Mouse (Mus musculus) limb, embryonic 12.5 days (tissue): ENCODE results near the gene Cdc42bpa. TPM values are rescaled to one million over a fixed set of nuclear protein-coding genes. Genes with fewer than 3 reads are reported as not detected.

ENCODE experiments used
- ATAC-seq: fragments of 200-750 bp; cut with Nextera tagmentation; 2 replicates; pipeline ENCODE4 v1.8.0; 2017; ENCODE audit warnings: low read depth, moderate TSS enrichment; ENCODE audit not compliant: insufficient number of reproducible peaks, insufficient read depth, low FRiP score, low TSS enrichment
- H3K27ac ChIP-seq: fragments of 300-500 bp; sonication (generic); 2 replicates; pipeline ENCODE4 v1.5.1; 2016; ENCODE audit warnings: mild to moderate bottlenecking, moderate library complexity
- H3K27me3 ChIP-seq: fragments of 300-500 bp; sonication (generic); 2 replicates; pipeline ENCODE4 v1.6.1; 2016; ENCODE audit warnings: mild to moderate bottlenecking, moderate library complexity
- H3K36me3 ChIP-seq: fragments of 300-500 bp; sonication (generic); 2 replicates; pipeline ENCODE4 v1.6.1; 2016; ENCODE audit warnings: mild to moderate bottlenecking, moderate library complexity
- H3K4me1 ChIP-seq: fragments of 300-500 bp; sonication (generic); replicated peaks from 2 replicates; pipeline ENCODE4 v1.6.1; 2016
- H3K4me2 ChIP-seq: fragments of 300-500 bp; sonication (generic); 2 replicates; pipeline ENCODE4 v1.6.1; 2016; ENCODE audit warnings: mild to moderate bottlenecking, moderate library complexity
- H3K4me3 ChIP-seq: fragments of 300-500 bp; sonication (generic); replicated peaks from 2 replicates; pipeline ENCODE4 v1.5.1; 2016; ENCODE audit warnings: mild to moderate bottlenecking
- H3K9ac ChIP-seq: fragments of 300-500 bp; sonication (generic); replicated peaks from 2 replicates; pipeline ENCODE4 v1.6.1; 2016; ENCODE audit warnings: mild to moderate bottlenecking, moderate library complexity
- H3K9me3 ChIP-seq: fragments of 300-500 bp; sonication (generic); 2 replicates; pipeline ENCODE4 v1.6.1; 2016; ENCODE audit warnings: mild to moderate bottlenecking, moderate library complexity
- WGBS: fragments of 180-500 bp; shearing (Covaris S2); methylation state at CpG from one replicate; pipeline ENCODE4 v1.1.7; 2016; 5-methylcytosine and 5-hydroxymethylcytosine counted together
- polyA plus RNA-seq: library from polyadenylated mRNA; unstranded; fragments of >200 nt; fragmentation: Nextera tagmentation; extraction: Ambion mirVana; gene quantifications from 2 replicates; pipeline ENCODE4 v1.2.1, GENCODE M21; 2016

The Cdc42bpa gene
- polyA plus RNA-seq, 1 experiment from 2014 or later, result 18.0 TPM

DNA sequence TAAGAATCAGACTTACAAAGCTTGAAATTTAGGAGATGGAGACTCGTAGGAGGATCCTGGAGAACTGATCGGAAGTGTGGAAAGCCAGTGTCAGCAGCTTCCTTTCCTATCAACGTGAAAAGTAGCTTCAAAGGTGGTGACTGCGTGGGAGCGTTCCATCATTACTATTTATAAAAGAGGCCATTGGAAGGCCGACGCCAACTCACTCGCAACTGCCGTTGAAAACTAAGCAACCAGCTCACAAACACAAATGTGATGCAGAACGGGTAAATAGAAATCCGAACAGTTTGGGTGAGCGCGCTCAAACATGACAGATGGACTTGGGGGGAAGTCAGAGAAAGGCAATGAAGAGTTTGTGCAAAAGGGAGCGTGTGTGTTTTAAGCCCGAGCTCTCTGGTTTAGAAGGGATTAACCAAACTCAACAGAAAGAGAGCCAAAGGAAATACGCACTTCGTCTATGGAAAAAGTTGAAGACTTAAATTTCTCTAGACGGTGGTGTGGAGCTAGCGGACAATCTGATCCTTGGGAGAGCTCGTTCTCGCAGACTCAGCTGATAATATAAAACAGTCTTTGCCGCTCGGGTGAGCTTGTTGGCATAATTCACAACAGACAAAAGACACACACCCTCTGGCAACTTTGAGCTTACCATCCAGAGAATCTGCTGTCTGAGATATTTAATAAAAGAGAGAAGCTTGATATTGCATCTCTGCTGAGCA is 20.0 kb upstream of the Cdc42bpa start:
- Histone ChIP-seq H3K9ac (no peak overlapping the region), H3K27ac (no peak overlapping the region), H3K36me3 (no peaks in the 10 kb centered on the region), H3K4me1 (no peaks in the 10 kb centered on the region), H3K4me3 (no peak overlapping the region), H3K9me3 (no peaks in the 10 kb centered on the region), H3K27me3 (no peaks in the 10 kb centered on the region), H3K4me2 (no peak overlapping the region)
- WGBS, result 84% methylated on average over 23 of the region's 23 CpGs
- ATAC-seq, result no peak

DNA sequence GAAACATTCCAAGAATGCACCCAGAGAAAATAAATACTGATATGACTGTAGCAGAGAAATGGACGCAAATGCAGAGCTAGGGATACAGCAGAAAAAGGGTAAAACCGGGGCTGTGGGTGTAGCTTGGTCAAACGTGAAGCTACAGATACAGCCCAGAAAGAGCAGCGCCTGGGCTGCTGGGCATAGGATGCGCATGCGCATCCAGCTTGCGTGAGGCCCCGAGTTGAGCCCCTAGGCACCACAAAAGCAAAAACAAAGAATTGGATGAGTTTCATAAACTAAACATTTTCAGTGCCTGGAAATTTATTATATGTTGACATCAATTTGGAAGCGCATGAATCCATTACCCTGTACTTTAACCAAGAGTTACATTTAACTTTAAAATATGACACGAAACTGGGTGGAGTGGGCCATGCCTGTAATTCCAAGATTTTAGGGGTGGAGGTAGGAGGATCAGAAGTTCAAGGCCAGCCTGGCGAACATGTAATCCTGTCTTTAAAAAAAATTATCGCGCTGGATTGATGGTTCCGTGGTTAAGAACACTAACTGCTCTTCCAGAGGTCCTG is 19.4 kb upstream of the Cdc42bpa start:
- no peaks in the 10 kb centered on the region for H3K9me3 ChIP-seq
- no peak overlapping the region for H3K9ac ChIP-seq
- no peak for ATAC-seq
- H3K4me2 ChIP-seq, result no peak overlapping the region
- no peak overlapping the region for H3K4me3 ChIP-seq
- 91% methylated on average over 14 of the region's 14 CpGs for WGBS
- H3K27me3 ChIP-seq, result no peaks in the 10 kb centered on the region
- H3K36me3 ChIP-seq, result no peaks in the 10 kb centered on the region
- no peak overlapping the region for H3K27ac ChIP-seq
- H3K4me1 ChIP-seq, result no peaks in the 10 kb centered on the region

DNA sequence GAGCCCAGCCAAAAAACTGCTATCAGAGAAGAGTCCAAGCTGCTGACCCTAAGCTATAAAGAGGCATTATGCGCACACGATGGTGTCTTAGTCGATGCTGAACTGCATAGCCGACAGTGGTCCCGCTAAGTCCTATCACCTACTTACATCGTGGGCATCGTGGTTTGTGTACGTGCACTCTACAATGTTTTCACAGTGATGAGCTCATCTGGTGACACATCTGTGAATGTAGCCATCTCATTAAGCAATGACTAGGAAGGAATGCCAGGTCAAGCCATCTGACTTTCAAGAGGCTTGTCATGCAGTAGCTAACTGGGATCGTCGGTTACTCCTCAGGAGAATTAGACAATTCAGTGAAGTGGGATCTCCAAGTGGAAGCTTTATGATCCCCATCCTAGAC is 15.3 kb upstream of the Cdc42bpa start:
- no peak overlapping the region for H3K27ac ChIP-seq
- no peak overlapping the region for H3K9ac ChIP-seq
- WGBS, result 95% methylated on average over 10 of the region's 10 CpGs
- no peak for ATAC-seq
- no peak overlapping the region for H3K4me2 ChIP-seq
- H3K4me3 ChIP-seq, result no peak overlapping the region
- H3K9me3 ChIP-seq, result no peaks in the 10 kb centered on the region
- no peaks in the 10 kb centered on the region for H3K27me3 ChIP-seq
- H3K36me3 ChIP-seq, result no peaks in the 10 kb centered on the region
- H3K4me1 ChIP-seq, result no peaks in the 10 kb centered on the region

DNA sequence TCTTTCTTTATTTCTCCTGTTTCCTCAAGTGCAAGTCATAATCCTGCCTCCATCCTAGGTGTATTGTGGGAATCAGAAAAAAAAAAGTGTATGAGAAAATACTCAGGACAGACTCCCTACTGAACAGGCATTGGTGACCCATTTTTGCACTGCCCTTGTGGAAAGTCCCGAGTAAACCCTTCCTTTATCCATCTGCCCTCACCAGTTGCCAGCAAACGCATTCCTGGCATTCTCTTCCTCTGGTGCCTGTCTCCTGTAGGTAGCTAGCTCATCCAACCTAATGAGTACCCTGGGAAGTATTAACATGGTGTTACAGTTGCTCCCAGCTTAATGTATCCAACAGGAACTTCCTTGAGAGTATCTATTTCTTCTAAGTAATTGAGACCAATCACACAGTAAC is 13.7 kb upstream of the Cdc42bpa start:
- Histone ChIP-seq H3K9ac (no peak overlapping the region), H3K9me3 (no peaks in the 10 kb centered on the region), H3K36me3 (no peaks in the 10 kb centered on the region), H3K4me2 (no peak overlapping the region), H3K4me1 (no peaks in the 10 kb centered on the region), H3K27ac (no peak overlapping the region), H3K27me3 (no peaks in the 10 kb centered on the region), H3K4me3 (no peak overlapping the region)
- no peak for ATAC-seq
- 50% methylated on average over 2 of the region's 2 CpGs for WGBS

DNA sequence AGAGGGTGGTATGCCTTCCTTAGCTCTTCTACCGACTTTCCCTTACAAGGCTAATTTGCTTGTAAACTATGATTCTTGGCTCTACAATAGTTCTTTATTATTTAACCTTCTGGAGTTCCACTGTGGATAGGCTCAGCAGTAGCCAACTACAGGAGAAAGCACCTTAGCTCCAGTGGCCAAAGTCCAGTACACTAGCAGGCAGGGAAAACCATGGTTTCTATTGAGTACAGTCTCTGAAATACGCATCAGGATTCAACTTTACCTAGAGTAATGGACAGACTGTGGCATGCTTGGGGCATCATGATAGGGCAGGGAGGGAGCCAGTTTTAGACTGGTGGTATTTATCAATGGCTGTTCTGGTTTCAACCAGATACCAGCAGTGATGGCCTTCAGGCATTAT is 12.6 kb upstream of the Cdc42bpa start:
- Histone ChIP-seq H3K9me3 (no peaks in the 10 kb centered on the region), H3K9ac (no peak overlapping the region), H3K27ac (no peak overlapping the region), H3K4me3 (no peak overlapping the region), H3K4me1 (no peaks in the 10 kb centered on the region), H3K36me3 (no peaks in the 10 kb centered on the region), H3K4me2 (no peak overlapping the region), H3K27me3 (no peaks in the 10 kb centered on the region)
- 86% methylated on average over 2 of the region's 2 CpGs for whole genome bisulfite sequencing
- ATAC-seq, result no peak

DNA sequence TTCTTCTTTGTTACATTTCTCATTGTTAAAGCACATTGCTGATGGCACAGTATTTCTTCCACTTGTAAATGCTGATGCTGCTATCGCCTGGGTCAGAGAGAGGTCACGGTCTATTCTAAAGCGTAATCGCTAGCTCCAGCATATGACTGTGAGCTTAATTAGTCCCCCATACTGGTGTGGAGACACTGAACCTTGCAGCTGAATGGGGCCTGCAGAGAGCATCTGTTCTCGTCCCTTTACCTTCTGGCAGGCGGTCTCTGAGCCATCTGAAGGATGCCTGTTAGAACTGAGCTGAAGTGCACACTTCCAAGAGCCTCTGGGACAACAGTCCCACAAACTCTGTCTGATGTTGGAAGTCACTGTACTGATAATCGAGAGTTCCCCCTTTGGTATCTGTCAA is 8.7 kb upstream of the Cdc42bpa start:
- no peak for ATAC-seq
- H3K27me3 ChIP-seq, result no peaks in the 10 kb centered on the region; the same call in 1 of the 2 replicates
- H3K4me2 ChIP-seq, result no peak overlapping the region
- no peaks in the 10 kb centered on the region for H3K4me1 ChIP-seq
- no peak overlapping the region for H3K4me3 ChIP-seq
- WGBS, result 72% methylated on average over 7 of the region's 7 CpGs
- H3K9me3 ChIP-seq, result no peaks in the 10 kb centered on the region
- H3K9ac ChIP-seq, result no peak overlapping the region
- no peak overlapping the region for H3K27ac ChIP-seq
- no peaks in the 10 kb centered on the region for H3K36me3 ChIP-seq

DNA sequence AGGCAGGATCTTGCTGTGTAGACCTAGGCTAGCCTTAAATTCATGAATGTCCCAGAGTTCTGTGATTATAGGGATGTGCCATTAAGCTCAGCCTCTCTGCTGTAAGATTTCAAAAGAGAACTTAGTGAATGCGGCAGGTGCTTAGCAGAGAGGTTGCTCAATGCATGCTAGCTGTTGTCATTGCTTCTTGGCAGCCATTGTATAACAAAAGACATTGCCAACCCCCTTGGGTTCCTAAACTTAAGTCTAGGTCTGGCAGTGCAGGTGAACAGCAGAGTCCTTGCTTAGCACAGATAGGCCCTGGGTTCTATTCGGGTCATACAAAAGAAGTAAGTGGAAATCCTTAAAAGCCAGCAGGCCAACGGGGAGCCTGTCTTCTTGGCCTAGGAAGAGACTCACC is 7.0 kb upstream of the Cdc42bpa start:
- Histone ChIP-seq H3K27ac (no peak overlapping the region), H3K4me1 (peaks cover 2% of the 10 kb centered on the region; the same call in 1 of the 2 replicates), H3K9ac (no peak overlapping the region), H3K27me3 (no peaks in the 10 kb centered on the region; the same call in 1 of the 2 replicates), H3K36me3 (no peaks in the 10 kb centered on the region), H3K9me3 (no peaks in the 10 kb centered on the region), H3K4me2 (no peak overlapping the region), H3K4me3 (no peak overlapping the region)
- ATAC-seq, result no peak
- WGBS, result 87% methylated on average over 3 of the region's 3 CpGs

DNA sequence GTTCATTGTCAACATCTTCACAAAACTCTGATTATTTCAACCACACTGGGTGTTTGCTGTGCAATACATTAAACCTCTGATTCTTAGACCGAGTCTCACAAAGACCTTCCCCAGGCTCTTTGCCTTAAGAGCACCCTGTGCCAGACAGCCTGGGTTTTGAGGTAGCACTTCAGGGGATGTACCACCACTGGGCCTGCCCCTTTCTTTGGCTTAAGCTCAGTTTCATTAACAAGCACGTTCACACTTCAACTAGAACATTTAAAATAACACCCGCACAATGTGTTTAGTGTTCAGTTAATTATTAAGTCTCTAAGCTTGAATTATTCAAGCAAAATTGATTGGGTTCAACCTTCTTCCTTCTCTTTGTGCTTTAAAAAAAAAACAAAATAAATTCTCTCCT is 2.8 kb upstream of the Cdc42bpa start:
- no peak overlapping the region for H3K4me2 ChIP-seq
- WGBS, result 62% methylated on average over 3 of the region's 3 CpGs
- H3K9me3 ChIP-seq, result no peaks in the 10 kb centered on the region
- no peak overlapping the region for H3K9ac ChIP-seq
- no peak overlapping the region for H3K4me3 ChIP-seq
- H3K27me3 ChIP-seq, result no peaks in the 10 kb centered on the region; the same call in 1 of the 2 replicates
- no peak overlapping the region for H3K27ac ChIP-seq
- no peaks in the 10 kb centered on the region for H3K36me3 ChIP-seq
- no peak for ATAC-seq
- peaks cover 24% of the 10 kb centered on the region for H3K4me1 ChIP-seq

DNA sequence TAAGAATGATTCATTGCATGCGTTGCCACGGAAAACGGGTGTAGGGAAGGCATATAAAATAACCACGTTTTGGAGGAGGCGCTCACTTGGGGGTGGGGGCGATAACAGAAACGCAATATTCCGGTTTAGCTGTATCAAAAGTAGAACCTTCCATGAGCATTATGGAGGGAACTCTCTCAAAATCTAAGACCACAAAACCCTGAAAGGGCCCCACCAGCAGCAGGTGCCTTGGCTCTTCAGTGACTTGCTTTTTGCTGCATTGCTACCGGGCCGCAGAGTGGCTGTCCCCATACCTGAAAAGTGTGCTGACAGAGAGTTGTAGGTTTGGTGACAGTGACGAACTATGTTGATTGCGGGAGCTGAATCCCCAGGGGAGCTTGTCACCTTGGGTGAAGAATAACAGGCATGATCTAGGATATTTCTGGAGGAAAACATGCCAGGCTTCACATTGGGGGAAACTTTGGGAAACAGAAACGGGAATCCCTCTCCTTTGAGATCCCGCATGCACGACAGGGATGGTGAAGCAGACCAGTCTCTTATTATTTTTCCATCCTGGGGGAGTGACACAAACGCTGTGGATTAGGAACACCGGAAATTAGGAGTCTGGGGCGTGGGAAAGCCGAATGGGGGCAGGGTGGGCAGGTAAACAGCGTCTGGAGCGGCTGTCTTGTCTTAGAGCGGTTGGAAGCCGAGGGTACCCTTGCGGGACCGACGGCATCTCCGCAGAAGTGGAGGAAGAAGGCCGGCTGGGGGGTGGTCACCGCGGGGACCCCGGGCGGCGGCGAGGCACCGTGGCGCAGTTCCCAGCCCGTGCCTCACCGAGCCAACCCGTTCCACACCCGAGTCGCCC is 1.2 kb upstream of the Cdc42bpa start:
- H3K27me3 ChIP-seq, result no peaks in the 10 kb centered on the region; the same call in 1 of the 2 replicates
- ATAC-seq, result peak; percentile 70
- no peaks in the 10 kb centered on the region for H3K36me3 ChIP-seq
- H3K4me1 ChIP-seq, result peaks cover 33% of the 10 kb centered on the region
- 3% methylated on average over 41 of the region's 41 CpGs for WGBS
- H3K4me3 ChIP-seq, result peak overlapping the region; percentile 80
- H3K4me2 ChIP-seq, result peak overlapping the region; percentile 92
- H3K9ac ChIP-seq, result peak overlapping the region; percentile 90
- H3K27ac ChIP-seq, result peak overlapping the region; percentile 94
- no peaks in the 10 kb centered on the region for H3K9me3 ChIP-seq

DNA sequence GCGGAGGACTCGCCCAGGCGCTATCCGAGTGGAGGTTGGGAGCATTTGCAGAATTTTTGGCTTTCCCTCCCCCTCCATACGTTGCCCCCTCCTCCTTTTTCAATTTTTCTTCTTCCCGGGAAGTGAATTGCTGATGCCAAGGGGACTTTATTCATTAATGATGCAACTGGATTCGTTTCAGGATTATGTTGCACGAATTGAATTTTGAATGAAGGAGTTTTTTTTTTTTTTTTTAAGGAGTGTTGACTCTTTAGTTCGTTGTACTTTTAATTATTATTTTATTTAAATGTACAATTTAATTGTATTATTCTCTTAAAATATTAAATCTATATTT is 238 bp downstream of the Cdc42bpa start:
- peak overlapping the region; percentile 92 for H3K4me2 ChIP-seq
- ATAC-seq, result no peak
- no peaks in the 10 kb centered on the region for H3K9me3 ChIP-seq
- peak overlapping the region; percentile 90 for H3K9ac ChIP-seq
- H3K36me3 ChIP-seq, result no peaks in the 10 kb centered on the region
- no peaks in the 10 kb centered on the region; the same call in 1 of the 2 replicates for H3K27me3 ChIP-seq
- peak overlapping the region; percentile 94 for H3K27ac ChIP-seq
- H3K4me3 ChIP-seq, result peak overlapping the region; percentile 80
- H3K4me1 ChIP-seq, result peaks cover 39% of the 10 kb centered on the region
- under 1% methylated on average over 9 of the region's 9 CpGs for WGBS

DNA sequence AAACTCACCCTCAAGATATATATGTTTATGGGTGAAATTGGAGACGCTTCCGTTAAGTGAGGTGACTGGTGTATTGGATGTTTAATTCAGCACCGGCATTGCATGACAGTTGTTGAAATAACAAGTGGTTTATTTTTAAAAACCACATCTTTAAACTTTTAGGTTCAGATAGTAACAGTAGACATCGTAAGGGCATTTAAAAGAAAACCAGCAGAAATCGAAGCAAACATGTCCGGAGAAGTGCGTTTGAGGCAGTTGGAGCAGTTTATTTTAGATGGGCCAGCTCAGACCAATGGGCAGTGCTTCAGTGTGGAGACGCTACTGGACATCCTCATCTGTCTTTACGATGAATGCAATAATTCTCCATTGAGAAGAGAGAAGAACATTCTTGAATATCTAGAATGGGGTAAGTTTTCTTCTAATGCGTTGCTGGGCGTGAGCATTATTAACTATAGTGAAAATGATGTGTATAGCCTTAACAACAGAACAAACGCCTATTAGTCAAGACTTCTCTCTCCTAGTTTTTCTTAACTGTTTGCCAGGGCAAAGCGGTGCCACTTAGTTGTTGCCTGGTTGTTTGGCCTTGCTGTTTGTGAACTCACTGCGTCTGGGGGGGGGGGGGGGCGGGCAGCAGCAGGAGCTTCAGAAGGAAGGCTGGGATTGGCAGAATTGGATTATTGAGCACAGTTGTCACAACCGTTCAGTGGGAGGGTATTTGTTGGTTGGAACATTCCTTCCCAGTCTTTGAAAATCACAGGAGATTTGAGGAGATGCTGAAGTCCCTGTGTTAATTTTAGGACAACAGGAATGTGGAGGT is 818 bp downstream of the Cdc42bpa start:
- no peaks in the 10 kb centered on the region for H3K36me3 ChIP-seq
- peak overlapping the region; percentile 42; the same call in 1 of the 2 replicates for H3K9ac ChIP-seq
- H3K4me1 ChIP-seq, result peaks cover 39% of the 10 kb centered on the region
- H3K4me3 ChIP-seq, result peak overlapping the region; percentile 80
- ATAC-seq, result no peak
- H3K27me3 ChIP-seq, result no peaks in the 10 kb centered on the region
- H3K27ac ChIP-seq, result no peak overlapping the region
- H3K9me3 ChIP-seq, result no peaks in the 10 kb centered on the region
- 3% methylated on average over 16 of the region's 16 CpGs for WGBS
- H3K4me2 ChIP-seq, result peak overlapping the region; percentile 92
